Mouse (Mus musculus): Measurements from ENCODE around the gene Trmt112.

DNA sequence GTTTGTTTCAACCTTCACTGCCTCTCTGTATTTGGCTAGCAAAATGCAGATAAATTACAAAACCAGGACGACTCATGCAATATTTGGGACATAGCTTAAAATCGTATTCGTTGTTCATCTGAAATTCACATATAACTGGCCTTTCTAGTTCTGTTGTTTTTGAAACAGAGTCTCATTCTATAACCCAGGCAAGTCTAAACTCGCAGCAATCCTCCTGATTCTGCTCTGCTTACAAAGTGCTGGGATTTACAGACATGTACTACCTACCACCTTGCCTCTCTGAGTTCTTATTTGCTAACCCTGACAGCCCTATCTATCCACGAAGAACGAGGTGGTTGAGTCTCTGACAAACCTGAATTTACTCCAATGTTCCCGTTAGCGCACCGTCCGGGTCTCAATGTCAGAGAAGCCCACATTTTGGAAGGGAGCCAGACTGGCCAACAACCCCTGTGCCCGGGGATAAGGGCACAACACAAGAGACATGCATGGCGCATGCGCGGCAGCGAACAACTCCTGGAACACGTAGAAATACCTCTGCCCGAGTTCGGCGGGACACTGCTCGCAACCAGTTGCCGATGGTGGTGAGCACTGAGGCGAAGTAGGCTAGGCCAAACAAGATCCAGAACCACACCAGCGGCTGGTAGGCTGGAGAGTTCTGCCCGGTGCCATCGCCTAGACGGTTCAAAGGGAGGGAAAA, 17.2 kb downstream of the Trmt112 start:
- TF ChIP-seq CTCF (conservative IDR thresholded peaks at IDR 0.05; ENCODE audit: insufficient read depth, insufficient read length, low read depth, low read length) (no peak), POLR2A (IDR thresholded peaks at IDR 0.05; ENCODE audit: low read depth, low read length) (no peak)

Measured in kidney, adult 2 months (tissue).